Mouse (Mus musculus): Measurements from ENCODE around the gene Spock3. TPM values are rescaled to one million over a fixed set of nuclear protein-coding genes. Genes with fewer than 3 reads are reported as not detected.
A peak's percentile ranks its signal among the peaks of the same experiment; 100 is the strongest.
"Not testable (repeated sequence)": the region's sequence is repeated elsewhere in the genome, so short reads cannot be mapped to it uniquely, and the experiment has no call there.

The Spock3 gene
- total RNA-seq (2021): under 1 TPM; 0.18 to 0.33 TPM
- long read RNA-seq, experiment 1: 0 reads
- long read RNA-seq, experiment 2: 0 reads

DNA sequence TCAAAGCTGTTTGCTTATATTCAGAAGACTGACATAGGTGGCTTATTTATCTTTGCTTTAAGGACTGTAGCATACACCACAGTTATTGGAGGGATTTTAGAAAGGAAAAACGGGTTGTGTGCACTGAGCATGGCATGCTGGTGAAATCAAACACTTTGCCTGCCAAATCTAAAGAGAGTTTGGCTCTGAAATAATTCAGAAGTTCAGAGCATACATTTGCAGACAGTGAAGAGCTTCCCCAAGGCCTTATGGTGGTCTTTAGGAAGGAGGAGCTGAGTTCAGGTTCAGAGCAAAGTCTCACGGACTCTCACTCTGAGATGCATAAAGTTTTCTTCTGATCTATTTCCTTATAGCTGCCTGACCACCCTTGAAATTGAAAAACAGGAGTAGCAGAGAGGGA, at the start of gene Spock3:
Spock3 (plus strand) TSS at position 301 of the 400 bp plus-strand sequence.
- TF ChIP-seq CTCF (IDR thresholded peaks at IDR 0.05): no peak
- intact Hi-C loops (cut with DNase I): no loop called here
- H3K4me3 ChIP-seq: peak within 1 kb of the TSS; percentile 61
- H3K27ac ChIP-seq: no peak within 1 kb of the TSS
- DNase-seq: no peak

DNA sequence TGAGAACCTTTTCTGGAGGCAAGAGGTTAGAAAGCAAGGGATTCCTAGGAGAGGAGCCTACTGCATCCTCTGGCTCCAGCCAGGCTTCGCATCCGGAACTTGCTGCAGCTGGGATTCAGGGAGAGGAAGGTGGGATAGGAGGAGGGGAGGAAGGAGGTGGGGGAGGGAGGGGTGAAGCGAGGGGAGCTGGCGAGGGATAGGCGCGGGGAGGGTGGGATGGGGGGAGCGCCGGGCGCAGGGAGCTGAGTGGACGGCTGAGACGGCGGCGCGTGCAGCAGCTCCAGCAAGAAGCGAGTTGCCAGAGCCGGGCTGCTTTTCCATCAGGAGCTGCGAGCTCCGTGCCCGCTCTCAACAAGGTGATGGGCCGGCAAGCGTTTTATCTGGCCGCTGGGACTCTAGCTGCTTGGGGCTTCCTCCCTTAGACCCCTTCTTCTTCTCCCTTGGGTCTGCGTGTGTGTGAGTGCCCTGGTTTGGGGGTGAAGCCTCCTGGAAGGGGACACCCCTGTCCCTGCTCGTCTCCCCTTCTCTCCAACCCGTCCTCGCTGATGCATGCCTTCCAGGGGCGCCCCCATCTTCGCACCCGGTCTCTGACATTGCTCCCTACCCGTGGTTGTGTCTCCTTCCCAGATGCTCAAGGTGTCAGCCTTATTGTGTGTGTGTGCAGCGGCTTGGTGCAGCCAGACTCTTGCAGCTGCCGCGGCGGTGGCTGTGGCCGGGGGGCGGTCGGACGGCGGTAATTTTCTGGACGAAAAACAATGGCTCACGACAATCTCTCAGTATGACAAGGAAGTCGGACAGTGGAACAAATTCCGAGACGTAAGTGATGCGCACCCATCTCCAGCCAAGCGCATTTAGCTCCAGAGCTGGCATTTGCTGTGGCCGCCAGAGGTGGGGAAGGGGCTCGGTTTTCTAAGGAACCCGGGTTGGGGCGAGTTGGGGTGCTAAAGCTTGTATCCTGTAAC, 645 bp downstream of the Spock3 start:
- DNase-seq: no peak
- H3K4me3 ChIP-seq: peak overlapping the region; percentile 61

DNA sequence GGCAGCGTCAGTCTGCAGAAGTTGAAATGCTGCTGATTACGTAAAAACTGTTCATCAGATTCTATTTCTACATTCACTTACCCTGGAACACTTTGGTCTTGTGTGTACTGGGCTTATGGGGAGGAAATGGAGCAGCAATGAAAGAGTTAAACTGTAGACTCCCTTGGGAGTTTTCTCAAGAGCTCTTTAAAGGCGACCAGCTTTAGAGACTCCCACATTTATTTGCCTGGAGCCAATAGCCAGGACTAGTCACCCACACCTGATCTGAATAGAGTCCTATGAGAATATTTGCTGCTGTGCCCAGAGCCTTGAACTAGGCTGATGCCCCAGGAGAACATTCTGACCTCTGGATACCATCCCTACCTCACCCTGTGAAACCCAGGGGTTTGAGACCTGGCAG, 1.7 kb downstream of the Spock3 start:
- Histone ChIP-seq H3K4me3 (no peak overlapping the region), H3K27ac (no peak overlapping the region)
- intact Hi-C loops (cut with DNase I): no loop called here
- DNase-seq: no peak
- TF ChIP-seq CTCF (IDR thresholded peaks at IDR 0.05): no peak

More for the DNA sequence above, 645 bp downstream of the Spock3 start:
- no peak for TF ChIP-seq CTCF (IDR thresholded peaks at IDR 0.05)
- intact Hi-C loops (cut with DNase I): no loop called here
- H3K27ac ChIP-seq: no peak overlapping the region

- no peak overlapping the region for H3K4me3 ChIP-seq
- intact Hi-C loops (cut with DNase I): no loop called here
- no peak for TF ChIP-seq CTCF (IDR thresholded peaks at IDR 0.05)
- no peak overlapping the region for H3K27ac ChIP-seq
- DNase-seq: no peak
Observed at GRCm38 (mm10) chr8:62962608-62963007, 11.8 kb downstream of the Spock3 start.

DNA sequence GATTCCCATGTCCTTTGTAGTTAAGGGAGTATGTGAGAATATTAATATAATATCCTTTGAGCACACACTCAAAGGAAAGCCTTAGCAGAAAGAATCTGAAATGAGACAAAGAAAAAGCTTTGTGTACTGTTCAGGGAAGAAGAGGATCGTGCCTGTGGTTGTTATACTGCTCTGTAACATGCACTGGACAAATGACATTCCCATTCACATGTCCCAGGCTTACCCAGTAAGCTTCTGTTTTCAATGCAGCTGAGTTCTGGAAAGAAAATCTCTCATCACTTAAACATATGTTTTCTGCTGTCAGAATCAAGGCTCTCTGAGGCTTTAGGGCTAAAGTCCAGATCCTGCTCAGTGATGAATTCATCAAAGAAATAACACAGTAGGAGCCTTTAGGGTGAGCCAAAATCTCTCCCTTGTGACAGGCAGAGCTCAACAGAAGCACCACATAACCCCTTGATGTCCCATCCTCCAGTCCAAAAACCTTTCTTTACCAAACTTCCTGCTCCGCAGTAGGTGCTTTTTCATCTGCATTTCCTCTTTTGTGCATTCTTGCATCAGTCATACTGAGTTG, 19.1 kb downstream of the Spock3 start:
- H3K27ac ChIP-seq: no peak overlapping the region
- intact Hi-C loops (cut with DNase I): no loop called here
- H3K4me3 ChIP-seq: no peak overlapping the region
- DNase-seq: no peak
- no peak for TF ChIP-seq CTCF (IDR thresholded peaks at IDR 0.05)

DNA sequence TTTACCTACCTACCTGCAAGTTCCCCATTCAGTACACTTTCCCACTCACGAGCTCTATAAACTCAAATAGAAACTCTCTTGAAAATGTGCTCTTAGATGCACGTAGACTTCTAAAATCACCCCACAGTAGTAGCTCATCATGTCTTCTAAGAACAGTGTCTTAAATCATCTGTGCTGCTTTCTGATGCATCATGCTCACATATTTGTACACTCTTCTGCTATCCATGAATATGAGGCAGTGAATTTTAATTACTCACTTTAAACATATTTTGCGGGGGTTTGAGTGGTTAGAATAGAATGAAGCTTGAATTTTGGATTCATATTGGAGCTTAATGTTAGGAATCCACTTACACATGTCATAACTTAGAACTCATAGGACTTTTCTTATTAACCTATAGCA, 138.2 kb downstream of the Spock3 start:
- TF ChIP-seq CTCF (IDR thresholded peaks at IDR 0.05): no peak
- Histone ChIP-seq H3K4me3 (no peak overlapping the region), H3K27ac (no peak overlapping the region)
- intact Hi-C loops (cut with DNase I): no loop called here
- DNase-seq: no peak

- no peak for TF ChIP-seq CTCF (IDR thresholded peaks at IDR 0.05)
- no peak for DNase-seq
- H3K27ac ChIP-seq: no peak overlapping the region
- intact Hi-C loops (cut with DNase I): no loop called here
- no peak overlapping the region for H3K4me3 ChIP-seq
Observed at GRCm38 (mm10) chr8:63098200-63098599, 147.4 kb downstream of the Spock3 start.

GRCm38 (mm10) chr8:63109761-63110160, 159.0 kb downstream of the Spock3 start:
- intact Hi-C loops (cut with DNase I): no loop called here
- TF ChIP-seq CTCF (IDR thresholded peaks at IDR 0.05): no peak
- no peak overlapping the region for H3K4me3 ChIP-seq
- DNase-seq: no peak
- H3K27ac ChIP-seq: no peak overlapping the region

GRCm38 (mm10) chr8:63112919-63113318, 162.1 kb downstream of the Spock3 start:
- no peak for TF ChIP-seq CTCF (IDR thresholded peaks at IDR 0.05)
- intact Hi-C loops (cut with DNase I): no loop called here

DNA sequence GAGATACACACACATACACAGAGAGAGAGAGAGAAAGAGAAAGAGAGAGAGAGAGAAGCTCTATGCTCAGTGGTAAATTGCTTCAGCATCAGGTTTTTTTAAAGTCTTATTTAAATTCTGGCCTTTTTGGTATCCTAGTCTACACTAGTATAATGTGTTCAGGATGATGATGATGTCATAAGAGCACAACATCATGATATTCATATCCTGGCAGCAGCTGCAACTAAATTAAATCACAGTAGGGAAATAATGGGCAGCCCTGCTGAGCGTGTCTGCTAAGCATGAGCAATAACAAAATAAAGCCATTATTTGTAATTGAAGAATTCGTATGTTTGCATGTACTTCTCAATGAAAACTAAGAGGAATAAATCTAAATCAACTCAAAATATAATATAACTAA, 169.7 kb downstream of the Spock3 start:
- Histone ChIP-seq H3K27ac (no peak overlapping the region), H3K4me3 (no peak overlapping the region)
- no peak for DNase-seq
- intact Hi-C loops (cut with DNase I): no loop called here
- no peak for TF ChIP-seq CTCF (IDR thresholded peaks at IDR 0.05)

More at GRCm38 (mm10) chr8:63112919-63113318, 162.1 kb downstream of the Spock3 start:
- no peak for DNase-seq
- H3K27ac ChIP-seq: no peak overlapping the region
- H3K4me3 ChIP-seq: no peak overlapping the region

DNA sequence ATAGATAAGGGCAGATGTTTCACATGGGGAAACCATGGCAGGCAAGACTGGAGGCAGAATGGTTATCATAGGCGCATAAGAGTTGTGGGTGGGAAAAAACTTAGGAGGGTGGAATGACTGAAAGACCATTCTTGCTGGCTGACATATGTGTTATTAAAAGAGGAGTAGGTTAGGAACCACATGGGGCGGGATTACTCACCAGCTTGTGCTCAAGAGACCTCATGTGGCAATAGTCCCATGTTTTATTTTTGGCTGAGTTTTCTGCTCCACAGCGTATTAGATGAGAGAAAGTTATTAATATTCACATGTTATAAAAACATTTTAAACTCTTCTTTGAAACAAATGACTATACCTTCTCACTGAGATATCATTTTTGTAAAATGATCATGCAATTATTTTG, 184.6 kb downstream of the Spock3 start:
- TF ChIP-seq CTCF (IDR thresholded peaks at IDR 0.05): no peak
- Histone ChIP-seq H3K4me3 (no peak overlapping the region), H3K27ac (no peak overlapping the region)
- peak; percentile 15 for DNase-seq
- intact Hi-C loops (cut with DNase I): no loop called here

DNA sequence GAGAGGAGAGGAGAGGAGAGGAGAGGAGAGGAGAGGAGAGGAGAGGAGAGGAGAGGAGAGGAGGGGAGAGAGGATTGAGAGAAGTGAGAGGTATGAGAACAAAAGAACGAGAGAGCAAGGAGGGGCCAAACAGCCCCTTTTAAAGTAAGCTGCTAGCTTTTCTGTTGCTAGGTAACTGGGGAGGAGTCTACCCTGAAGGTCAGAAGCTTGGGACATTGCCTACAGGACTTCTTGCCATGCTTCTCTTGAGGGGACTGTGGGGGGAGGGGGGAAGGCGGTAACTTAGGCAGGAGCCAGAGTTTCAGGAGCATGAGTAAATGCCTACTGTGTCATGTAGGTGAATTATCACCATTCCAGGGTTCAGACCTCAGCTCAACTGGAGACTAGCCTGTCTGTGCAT, 213.1 kb downstream of the Spock3 start:
- intact Hi-C loops (cut with DNase I); H3K27ac ChIP-seq; H3K4me3 ChIP-seq; DNase-seq: not testable (repeated sequence)

GRCm38 (mm10) chr8:63165326-63165725, 214.5 kb downstream of the Spock3 start:
- intact Hi-C loops (cut with DNase I): no loop called here
- TF ChIP-seq CTCF (IDR thresholded peaks at IDR 0.05): no peak
- no peak overlapping the region for H3K4me3 ChIP-seq
- no peak overlapping the region for H3K27ac ChIP-seq
- DNase-seq: no peak
